Mouse (Mus musculus) frontal cortex, postnatal 36 days (tissue): ENCODE data around the gene Serpinf2.

Experiments
- DNase-seq, 2 experiments: peaks; one replicate each; pipeline ENCODE4 v3.0.0; 2022; ENCODE audit warnings: low spot score in 2 of 2

The Serpinf2 gene

DNA sequence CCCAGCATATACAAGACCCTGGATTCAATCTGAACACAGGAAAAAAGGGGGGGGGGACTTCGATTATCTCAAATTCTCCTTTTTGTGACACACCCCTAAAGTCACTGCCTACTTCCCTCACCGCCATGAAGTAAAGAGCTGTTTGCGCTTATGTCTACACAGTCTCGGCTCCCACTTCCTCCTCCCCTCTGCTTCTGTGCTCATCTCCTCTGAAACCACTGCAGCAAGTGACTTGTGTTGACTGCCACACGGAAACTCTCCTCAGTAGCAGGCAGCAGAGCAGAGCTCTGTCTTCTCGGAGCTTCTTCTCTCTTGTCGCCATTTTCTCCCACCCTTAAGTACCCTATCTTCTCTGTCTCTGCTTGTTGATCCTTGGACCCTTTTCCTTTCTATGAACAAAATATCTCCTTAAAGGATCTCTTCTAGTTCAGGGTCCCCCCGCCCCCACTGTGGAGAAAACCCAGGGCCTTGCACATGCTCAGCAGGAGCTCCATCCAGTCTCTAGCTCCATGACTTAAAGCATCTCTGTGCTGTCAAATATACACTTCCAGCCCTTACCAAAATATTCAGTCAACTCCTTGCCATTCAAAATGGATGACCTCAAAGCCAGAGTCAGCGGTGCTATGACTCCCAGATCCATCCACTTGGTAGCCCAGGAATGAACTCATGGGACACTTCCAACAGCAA, 10.2 kb downstream of the Serpinf2 start:
- no peak for DNase-seq

DNA sequence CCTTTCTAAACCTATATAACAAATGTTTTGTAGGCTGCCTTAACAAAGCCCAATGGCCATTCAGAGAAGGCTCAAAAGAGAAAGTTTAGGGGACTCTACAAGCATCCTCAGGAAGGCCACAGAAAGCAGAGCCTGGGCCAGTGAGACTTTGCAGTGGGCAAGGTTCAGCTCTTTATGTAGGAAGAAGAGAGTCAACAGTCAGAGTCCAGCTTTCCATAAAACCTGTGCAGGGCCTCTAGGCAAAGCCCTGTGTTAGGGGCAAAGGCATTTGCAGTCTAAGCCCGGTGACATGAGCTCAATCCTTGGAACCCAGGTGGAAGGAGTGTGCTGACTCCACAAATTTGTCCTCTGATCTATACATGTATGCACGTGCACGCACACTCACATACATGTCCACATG, 14.9 kb downstream of the Serpinf2 start:
- no peak for DNase-seq

DNA sequence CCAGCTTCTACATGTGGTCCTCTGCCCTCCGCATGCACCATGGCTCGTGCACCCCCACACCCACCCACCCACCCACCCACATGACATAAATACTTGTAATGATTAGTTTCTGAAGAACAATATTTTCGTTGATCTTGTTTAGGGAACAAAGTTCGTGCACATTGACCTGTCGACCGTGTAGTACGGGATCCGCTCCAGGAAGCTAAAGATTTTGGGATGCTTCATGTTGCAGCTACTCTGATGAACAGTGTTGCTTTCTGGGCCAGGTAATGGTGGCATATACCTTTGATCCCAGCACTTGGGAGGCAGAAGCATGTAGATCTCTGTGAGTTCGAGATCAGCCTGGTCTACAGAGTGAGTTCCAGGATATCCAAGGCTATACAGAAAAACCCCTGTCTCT, 15.4 kb downstream of the Serpinf2 start:
- DNase-seq, result no peak

DNA sequence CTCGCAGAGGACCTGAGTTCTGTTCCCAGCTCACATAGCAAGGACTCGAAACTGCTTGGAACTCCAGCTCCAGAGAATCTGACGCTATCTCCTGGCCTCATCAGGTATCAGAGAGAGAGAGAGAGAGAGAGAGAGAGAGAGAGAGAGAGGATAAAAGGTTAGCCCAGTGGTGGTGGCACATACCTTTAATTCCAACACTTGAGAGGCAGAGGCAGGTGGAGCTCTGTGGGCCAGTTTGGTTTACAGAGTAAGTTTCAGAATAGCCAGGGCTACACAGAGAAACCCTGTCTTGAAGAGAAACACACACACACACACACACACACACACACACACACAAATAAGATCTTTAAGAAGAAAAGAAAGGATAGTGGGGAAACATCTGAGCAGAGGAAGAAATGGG, 16.3 kb downstream of the Serpinf2 start:
- no peak for DNase-seq

DNA sequence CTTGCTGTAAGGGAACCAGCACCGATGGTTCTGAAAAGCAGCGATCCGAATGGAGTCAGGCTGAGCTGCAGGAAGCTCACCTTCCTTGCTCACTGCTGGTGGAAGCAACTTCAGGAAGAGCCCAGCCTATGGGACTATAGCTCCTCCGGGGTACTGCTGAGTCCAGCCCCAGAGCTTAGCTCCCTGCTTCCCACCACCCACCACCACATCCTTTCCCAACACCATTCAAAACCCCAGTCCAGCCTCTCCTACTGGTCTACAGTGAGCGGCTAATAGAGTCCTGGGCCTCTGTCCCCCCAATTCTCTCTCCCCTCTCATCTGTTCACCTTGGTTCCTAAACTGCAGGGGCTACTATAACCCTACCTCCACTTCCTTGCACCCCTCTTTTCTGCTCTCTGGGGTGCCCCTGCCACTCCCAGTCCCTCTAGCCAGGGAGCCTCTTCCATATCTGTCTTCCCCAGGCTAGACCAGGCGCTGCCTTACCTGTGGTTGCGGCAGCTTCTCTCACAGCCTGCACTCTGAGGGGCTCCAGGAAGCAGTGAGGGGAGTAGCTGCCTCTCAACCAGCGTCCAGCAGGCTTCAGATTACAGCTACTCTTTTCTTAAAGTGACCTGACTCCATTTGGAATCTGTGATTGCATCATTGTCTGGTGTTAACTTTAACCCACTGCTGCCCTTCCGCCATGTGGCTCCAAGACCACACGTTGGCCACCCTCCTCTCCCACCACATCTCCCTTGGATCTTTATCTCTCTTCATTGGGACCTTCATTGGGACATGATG, 17.2 kb downstream of the Serpinf2 start, which contains the start of gene Serpinf1:
Gene Serpinf1, minus strand, starts transcription at position 689 of the 780 bp plus-strand sequence.
- no peak for DNase-seq

DNA sequence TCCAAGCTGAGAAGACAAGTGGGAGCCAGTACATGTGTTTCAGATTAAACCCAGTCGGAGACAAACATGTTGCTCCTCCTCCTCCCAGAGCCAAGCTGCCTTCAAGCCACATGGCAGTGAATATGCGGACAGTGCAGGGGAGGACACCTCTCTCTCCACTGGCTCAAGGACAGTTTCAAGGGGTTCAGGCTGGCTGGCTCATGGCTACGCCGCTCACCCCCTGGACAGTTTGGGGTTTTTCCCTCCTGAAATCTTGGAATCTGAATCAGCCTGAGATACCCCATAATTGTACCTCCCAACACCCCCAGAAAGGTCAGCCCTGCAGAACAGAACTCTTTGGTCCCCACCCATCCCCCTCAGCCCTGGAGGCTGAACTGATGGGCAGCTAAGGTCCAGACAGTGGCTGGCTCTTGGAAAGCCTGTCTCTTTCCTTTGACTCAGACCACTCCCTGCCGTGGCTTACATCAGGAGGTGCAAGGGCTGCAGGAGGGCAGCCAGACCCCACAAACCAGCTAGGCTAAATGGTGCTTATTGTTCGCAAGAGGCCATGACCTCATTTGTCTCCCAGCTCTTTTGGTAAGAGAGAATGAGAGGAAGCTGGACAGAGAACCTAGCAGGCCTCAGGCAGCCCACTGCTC, 17.9 kb downstream of the Serpinf2 start:
- DNase-seq, result no peak

DNA sequence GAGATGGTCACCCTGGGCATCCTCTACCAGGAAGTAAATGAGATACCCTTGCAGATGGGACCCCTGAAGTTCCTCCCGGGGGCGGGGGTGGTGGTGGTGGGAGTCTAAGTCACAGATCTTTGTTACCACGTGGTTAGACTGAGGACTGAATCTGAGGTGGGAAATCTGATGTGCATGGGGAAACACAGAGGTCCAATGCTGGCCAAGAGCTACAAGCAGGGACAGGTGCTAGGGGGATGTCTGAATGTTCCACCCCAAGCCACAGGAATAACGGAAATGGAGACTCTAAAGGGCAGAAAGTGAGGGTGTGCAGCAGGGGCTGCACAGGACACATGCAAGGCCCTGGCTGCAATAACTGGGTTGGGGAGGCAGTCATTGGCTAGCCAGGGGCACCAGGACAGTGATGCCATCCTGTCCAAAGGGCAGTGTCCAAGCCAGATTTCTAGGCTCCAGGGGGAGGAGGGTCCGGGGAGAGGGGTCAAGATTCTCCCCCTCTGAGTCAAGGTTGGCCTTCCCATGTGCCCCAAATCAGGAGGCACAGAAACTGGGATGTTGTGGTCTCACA, 18.5 kb downstream of the Serpinf2 start:
- DNase-seq, result no peak

DNA sequence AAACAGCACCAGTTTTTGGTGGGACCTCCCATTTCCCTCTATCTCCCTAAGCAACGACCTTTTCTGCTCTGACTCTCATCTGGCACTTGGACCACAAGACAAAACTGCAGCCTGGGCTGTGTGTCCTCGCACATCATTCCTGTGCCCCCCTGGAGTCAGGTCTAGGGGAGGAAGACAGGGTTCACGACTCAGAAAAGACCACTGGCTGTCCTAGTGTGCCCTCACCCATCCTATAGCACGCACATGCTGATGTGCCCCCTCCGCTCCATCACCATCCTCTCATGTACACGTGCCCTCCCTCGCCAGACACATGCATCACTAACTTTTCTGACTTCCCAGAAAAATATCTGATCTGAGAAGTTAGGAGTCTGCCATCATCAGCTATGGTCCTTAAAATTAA, 19.4 kb downstream of the Serpinf2 start:
- DNase-seq, result no peak

DNA sequence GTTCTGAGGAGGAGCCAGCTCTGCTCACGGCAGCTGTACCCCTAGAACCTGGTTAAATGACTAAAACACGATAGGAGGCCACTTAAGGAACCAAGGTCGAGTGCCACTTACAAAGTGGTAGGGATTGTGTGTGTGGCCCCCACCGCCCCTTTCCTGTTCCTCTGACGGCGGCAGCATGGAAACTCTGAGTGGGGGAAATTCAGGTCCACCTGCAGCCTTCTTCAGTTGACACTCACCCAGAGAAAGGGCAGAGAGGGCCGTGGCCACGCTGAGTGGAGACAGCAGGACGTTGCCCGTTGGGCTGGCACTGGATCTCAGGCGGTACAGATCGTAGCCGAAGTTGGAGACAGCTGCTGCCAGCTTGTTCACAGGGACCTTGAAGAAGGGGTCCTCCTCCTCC, 23.4 kb downstream of the Serpinf2 start:
- no peak for DNase-seq

DNA sequence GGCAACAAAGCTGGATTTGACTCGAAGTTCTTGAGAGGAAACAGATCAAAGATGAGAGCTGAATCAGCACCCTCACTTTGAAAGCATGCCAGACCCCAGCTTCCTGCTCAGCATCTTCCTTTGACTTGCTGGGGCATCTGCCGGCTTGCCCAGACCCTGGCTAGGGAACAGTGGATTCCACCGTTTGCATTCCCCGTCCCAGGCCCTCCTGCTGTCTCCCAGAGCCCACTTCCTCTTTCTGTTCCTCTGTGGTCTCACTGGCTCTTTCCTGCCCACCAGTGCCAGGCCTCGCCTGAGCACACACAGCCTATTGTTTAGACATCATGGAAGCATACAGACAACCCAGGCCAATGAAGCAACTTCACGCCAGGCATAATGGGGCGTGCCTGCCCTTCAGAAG, 24.3 kb downstream of the Serpinf2 start:
- no peak for DNase-seq

DNA sequence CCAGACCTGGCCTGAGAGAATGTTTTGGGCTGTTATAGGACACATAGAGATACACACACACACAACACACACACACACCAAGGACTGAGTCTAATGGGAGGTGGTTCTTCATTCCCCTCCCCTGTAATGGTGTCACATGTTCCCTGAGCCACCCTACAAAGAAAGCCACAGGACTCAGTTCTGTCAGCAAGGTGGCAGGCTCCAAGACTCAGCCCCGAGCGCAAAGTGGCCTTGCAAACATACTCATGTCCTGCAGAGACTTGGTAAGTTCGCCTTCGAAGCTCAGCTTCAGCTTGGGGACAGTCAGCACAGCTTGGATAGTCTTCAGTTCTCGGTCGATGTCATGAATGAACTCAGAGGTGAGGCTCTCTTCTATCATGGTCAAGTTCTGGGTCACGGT, 28.8 kb downstream of the Serpinf2 start:
- no peak for DNase-seq

DNA sequence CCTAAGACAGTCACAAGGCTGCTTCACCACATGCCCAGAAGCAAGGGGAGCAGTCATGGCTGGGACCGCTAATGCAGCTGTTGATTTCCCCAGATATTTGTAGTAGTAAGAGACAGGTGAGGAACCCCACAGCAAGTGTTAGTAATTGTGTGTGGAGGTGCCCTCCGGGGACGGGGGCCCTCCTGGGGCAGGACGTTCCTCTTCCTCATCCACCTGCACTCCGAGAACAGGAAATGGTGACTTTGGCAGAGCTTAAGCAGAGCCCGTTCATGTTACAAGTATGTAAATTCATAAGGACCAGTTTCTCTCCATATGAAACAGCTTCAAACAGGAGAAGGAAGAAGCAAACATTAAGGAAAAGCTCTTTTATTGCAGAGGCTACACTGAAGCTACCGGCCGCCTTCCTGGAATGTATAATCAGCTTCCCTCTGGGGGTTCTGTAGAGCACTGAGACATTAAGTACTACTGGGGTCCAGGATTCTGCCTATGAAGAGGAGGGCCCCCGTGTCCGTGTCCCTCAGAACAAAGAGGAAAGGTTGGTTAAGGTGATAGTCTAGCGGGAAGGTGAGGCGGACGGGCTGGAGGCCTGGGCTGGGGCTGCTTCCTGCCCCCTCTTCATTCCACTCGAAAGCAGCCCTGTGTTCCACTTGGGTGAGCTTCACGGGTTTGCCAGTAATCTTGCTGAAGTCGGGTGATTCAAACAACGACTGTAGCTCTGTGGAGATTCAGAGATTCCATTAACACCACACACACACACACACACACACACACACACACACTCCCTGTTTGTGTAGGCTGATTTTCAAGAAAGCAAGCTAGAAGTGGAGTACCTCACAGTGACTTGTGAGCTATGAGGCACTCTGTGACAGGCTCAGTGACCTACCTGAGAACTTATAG, 29.5 kb downstream of the Serpinf2 start:
- DNase-seq, result no peak

DNA sequence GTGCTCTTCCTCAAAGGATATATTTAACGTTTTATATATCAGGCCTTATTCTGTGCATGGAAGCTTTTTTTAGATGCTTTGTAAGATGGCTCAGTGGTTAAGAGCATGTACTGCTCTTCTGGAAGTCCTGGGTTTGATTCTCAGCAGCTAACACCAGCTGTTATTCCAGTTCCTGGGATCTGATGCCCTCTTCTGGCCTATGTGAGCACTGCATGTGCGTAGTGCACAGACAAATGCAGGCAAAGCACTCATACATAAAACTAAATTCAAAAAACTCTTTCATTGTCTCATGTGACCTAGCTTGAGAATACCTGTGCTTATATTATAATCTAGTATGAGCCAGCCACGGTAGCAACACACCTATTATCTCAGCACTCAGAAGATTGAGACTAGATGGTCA, 32.5 kb downstream of the Serpinf2 start:
- DNase-seq, result no peak

DNA sequence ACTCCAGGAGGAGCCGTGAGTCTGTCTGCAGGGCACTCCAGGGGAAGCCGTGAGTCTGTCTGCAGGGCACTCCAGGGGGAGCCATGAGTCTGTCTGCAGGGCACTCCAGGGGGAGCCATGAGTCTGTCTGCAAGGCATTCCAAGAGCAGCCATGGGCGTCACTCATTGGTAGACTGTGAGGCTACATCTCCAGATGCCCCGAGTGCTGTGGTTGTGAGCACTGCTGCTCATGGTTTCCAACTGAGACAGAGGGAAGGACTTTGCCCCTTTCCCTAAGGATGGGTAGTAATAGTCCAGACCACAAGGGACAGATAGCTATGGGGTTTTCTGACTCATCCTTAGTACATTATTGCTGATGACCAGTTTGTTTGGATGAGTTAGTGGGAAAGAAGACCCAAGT, 33.3 kb downstream of the Serpinf2 start:
- no peak for DNase-seq

DNA sequence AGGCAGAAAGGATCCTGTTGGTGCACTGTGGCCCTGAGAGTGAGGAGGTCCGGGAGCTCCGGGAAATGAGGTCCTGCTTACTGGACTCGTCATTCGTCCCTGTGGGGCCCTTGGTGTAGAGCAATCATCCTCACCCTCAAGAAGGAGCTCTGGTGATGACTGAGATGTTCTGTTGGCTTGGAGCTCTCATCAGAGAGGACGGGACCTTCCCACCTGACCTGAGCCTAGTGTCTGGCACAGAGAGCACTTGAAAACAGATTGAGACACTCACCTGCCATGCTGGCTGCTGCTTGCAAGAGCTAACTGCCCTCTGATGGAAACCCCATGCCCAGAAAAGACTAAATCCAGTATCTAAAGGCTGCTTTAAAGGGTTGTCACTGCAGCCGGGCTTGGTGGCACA, 34.6 kb downstream of the Serpinf2 start:
- DNase-seq, result no peak

DNA sequence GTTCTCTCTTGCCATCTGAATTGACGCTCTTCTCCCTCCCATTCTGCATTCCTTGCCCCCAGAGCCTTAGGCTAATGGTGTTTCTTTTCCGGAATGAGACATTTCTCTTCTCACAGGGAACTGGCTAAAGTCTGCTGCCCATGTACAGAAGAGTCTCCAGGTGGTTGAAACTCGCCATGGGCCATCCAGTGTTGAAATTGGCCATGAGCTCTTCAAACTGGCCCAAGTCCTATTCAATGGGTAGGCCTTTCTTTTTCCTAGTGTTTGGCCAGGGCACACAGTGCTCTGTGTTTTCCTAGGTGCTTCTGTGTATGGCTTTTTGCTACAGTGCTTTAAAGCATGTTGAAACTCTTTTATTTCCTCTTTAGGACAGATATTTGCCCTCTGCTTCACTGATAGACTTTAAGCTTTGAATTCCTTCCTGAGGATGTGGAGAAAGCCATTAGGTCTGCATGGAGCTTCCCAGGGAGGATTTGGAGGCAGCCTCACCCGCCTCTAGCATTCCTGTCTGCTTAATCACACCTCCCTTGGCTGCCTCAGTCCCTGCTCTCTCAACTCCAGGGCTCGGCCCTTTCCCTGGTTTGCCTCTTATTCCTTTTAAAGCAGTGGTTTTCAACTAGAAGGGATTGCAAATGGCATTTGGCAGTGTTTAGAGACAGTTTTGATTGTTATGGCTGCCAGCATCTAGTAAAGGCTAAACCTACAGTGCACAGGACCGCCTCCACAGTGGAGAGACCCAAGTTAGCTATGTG, 35.9 kb downstream of the Serpinf2 start:
- no peak for DNase-seq

DNA sequence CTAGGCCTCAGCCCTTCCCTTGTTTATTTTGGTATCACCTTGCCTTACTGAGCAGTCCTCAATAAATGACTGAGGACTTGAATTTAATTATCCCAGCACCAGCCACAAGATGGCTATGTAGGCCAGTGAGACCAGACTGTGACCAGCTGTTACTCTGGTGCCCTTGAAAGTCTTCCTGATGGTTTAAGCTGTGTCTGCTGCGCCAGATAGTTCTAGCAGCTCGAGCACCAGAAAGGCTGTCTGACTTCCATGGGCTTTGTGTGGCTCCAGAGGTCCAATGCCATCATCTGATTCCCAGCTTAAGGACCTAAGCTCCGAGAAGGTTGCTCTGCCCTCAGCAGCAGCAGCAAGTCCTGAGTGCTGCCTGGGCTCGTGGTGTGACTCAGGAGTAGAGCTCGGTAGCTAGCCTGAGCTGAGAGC, 37.1 kb downstream of the Serpinf2 start:
- peak in 1 of 2 experiments; percentile 65 for DNase-seq

DNA sequence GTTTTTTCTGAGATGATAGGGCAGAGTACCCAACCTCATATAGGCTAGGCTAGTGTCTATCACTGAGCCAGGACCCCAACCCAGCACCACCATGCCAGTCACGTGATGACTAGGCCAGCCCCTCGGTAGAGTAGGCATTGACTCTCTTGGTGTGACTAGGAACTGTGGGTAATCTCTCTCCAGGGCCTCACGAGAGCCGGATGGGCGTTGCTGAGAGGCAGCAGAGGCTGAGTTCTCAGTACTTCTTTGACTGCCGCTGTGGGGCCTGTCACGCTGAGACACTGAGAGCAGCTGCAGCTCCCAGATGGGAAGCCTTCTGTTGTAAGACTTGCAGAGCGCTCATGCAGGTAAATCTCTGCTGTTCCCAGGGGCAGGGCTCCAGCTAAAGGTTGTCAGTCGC, 39.3 kb downstream of the Serpinf2 start:
- no peak for DNase-seq

DNA sequence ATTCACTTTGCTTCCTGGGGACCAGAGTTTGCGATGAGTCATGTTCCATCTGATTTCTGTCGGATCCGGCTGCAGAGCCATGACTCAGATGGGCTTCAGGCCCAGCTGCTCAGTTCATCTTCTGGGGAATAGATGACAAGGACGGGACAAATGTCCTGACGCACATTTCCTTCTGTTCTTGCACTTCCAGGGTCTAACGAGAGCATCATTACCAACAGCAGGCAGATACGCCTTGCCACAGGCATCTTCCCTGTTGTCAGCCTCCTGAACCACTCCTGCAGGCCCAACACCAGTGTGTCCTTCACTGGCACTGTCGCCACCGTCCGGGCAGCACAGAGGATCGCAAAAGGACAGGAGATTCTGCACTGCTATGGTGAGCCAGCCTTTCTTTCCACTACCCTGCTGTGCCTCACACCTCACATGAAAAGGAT, 40.0 kb downstream of the Serpinf2 start:
- peak in 1 of 2 experiments; percentile 46 for DNase-seq

DNA sequence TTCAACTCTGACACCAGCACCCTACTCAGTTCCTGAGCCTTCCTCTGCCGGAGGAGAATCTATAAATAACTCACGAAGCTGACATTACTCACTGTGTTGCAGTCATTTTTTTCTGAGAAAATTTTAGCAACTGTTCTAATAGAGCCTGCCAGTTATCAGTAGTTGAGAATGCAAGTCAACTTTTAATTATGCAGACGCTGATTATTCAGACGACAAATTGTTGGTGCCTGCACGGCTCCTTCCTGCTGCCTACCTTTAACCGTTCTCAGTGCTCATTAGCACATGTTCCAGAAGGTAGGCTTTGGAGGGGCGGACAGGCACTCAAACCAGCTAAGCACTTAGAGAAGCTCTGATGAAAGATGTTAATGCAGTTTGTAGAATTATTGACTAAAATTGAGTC, 41.9 kb downstream of the Serpinf2 start:
- no peak for DNase-seq

DNA sequence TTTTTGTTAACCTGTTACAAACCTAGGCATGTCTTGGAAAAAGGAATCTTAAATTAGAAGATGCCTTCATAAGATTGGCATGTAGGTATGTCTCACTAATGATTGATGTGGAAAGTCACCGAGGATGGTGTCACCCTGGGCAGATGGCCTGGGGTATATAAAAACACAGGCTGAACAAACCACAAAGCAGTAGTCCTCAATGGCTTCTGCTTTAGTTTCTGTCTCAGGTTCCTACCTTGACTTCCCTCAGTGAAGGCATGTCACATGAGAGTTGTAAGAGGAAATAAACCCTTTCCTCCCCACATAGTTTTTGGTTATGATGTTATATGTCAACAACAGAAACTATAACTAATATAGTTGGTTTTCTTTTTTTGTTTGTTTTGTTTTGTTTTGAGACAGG, 43.8 kb downstream of the Serpinf2 start:
- no peak for DNase-seq
